Mouse (Mus musculus) liver, embryonic 13.5 days (tissue): Measurements from ENCODE around the gene Celf2. TPM values are rescaled to one million over a fixed set of nuclear protein-coding genes. Genes with fewer than 3 reads are reported as not detected.

ENCODE experiments used
- ATAC-seq: fragments of 200-750 bp; cut with Nextera tagmentation; 2 replicates; pipeline ENCODE4 v1.8.0; 2017; ENCODE audit warnings: low read depth, mild to moderate bottlenecking, moderate number of reproducible peaks, moderate library complexity
- DNase-seq: peaks from one replicate; pipeline ENCODE4 v3.0.0; 2022
- H3K27ac ChIP-seq: fragments of 300-500 bp; sonication (generic); 2 replicates; pipeline ENCODE4 v1.5.1; 2015; ENCODE audit warnings: moderate library complexity, mild to moderate bottlenecking, inconsistent platforms
- H3K27me3 ChIP-seq: fragments of 300-500 bp; sonication (generic); 2 replicates; pipeline ENCODE4 v1.6.1; 2015; ENCODE audit warnings: mild to moderate bottlenecking, inconsistent platforms
- H3K36me3 ChIP-seq: fragments of 300-500 bp; sonication (generic); 2 replicates; pipeline ENCODE4 v1.6.1; 2015; ENCODE audit warnings: mild to moderate bottlenecking, inconsistent platforms
- H3K4me1 ChIP-seq: fragments of 300-500 bp; sonication (generic); replicated peaks from 2 replicates; pipeline ENCODE4 v1.6.1; 2015; ENCODE audit warnings: inconsistent platforms
- H3K4me2 ChIP-seq: fragments of 300-500 bp; sonication (generic); 2 replicates; pipeline ENCODE4 v1.6.1; 2015; ENCODE audit warnings: inconsistent platforms, mild to moderate bottlenecking, moderate library complexity
- H3K4me3 ChIP-seq: fragments of 300-500 bp; sonication (generic); replicated peaks from 2 replicates; pipeline ENCODE4 v1.5.1; 2015; ENCODE audit warnings: mild to moderate bottlenecking, inconsistent platforms
- H3K9ac ChIP-seq: fragments of 300-500 bp; sonication (generic); 2 replicates; pipeline ENCODE4 v1.6.1; 2015; ENCODE audit warnings: mild to moderate bottlenecking, inconsistent platforms
- H3K9me3 ChIP-seq: fragments of 300-500 bp; sonication (generic); replicated peaks from 2 replicates; pipeline ENCODE4 v1.6.1; 2016; ENCODE audit warnings: inconsistent platforms
- WGBS: fragments of 180-500 bp; shearing (Covaris S2); methylation state at CpG from one replicate; pipeline ENCODE4 v1.1.7; 2015; ENCODE audit not compliant: insufficient replicate concordance; 5-methylcytosine and 5-hydroxymethylcytosine counted together
- polyA plus RNA-seq: library from polyadenylated mRNA; unstranded; fragments of >200 nt; fragmentation: Nextera tagmentation; extraction: Ambion mirVana; gene quantifications from 2 replicates; pipeline ENCODE4 v1.2.1, GENCODE M21; 2015

Celf2 gene
- polyA plus RNA-seq, 1 experiment from 2014 or later: 11.0 TPM

DNA sequence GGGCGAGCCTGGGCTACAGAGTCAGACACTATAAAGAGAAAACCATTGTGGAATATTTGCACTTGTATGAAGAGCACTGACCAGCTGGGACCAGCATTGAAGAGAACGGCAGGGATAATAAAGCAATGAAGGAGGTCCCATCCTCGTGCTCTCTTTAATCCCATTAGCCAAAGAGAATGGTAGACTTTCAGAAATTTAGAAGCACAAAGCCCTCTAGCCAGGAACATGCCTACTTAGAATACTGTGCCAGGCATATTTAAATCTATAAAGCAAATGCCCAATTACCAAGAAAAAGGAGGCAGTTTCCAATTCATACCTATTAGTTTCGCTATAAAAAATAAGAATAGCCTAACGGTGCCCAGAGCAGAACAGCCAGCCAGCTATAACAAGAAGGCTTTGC lies 583.9 kb downstream of the Celf2 start:
- no peak overlapping the region for H3K27ac ChIP-seq
- no peak for DNase-seq
- no peaks in the 10 kb centered on the region for H3K9me3 ChIP-seq
- WGBS: 67% methylated on average over 5 of the region's 5 CpGs
- no peak for ATAC-seq
- no peak overlapping the region for H3K4me2 ChIP-seq
- H3K27me3 ChIP-seq: no peaks in the 10 kb centered on the region
- H3K4me1 ChIP-seq: no peaks in the 10 kb centered on the region
- H3K4me3 ChIP-seq: no peak overlapping the region
- H3K36me3 ChIP-seq: no peaks in the 10 kb centered on the region
- no peak overlapping the region for H3K9ac ChIP-seq

- DNase-seq: no peak
- WGBS: 39% methylated on average over 15 of the region's 15 CpGs
These were observed 585.5 kb downstream of the Celf2 start for GRCm38 (mm10) chr2:6923738-6924474.

GRCm38 (mm10) chr2:6915386-6915785 lies 594.0 kb downstream of the Celf2 start:
- Histone ChIP-seq H3K4me3 (no peak overlapping the region), H3K4me2 (no peak overlapping the region), H3K9me3 (no peaks in the 10 kb centered on the region), H3K36me3 (no peaks in the 10 kb centered on the region), H3K27me3 (no peaks in the 10 kb centered on the region), H3K27ac (no peak overlapping the region), H3K9ac (no peak overlapping the region), H3K4me1 (no peaks in the 10 kb centered on the region)
- DNase-seq (no peak), ATAC-seq (no peak)
- 61% methylated on average over 4 of the region's 4 CpGs for WGBS

More at GRCm38 (mm10) chr2:6923738-6924474, 585.5 kb downstream of the Celf2 start:
- Histone ChIP-seq H3K4me1 (no peaks in the 10 kb centered on the region), H3K9me3 (no peaks in the 10 kb centered on the region), H3K9ac (no peak overlapping the region), H3K4me2 (no peak overlapping the region), H3K27me3 (no peaks in the 10 kb centered on the region), H3K27ac (no peak overlapping the region), H3K36me3 (no peaks in the 10 kb centered on the region), H3K4me3 (no peak overlapping the region)
- ATAC-seq: no peak

GRCm38 (mm10) chr2:6913315-6913714 lies 596.0 kb downstream of the Celf2 start:
- H3K9me3 ChIP-seq: no peaks in the 10 kb centered on the region
- no peak overlapping the region for H3K27ac ChIP-seq
- no peak overlapping the region for H3K4me3 ChIP-seq
- WGBS: 82% methylated on average over 10 of the region's 10 CpGs
- H3K27me3 ChIP-seq: no peaks in the 10 kb centered on the region
- no peak overlapping the region for H3K4me2 ChIP-seq
- no peaks in the 10 kb centered on the region for H3K4me1 ChIP-seq
- ATAC-seq (no peak), DNase-seq (no peak)
- H3K9ac ChIP-seq: no peak overlapping the region
- H3K36me3 ChIP-seq: no peaks in the 10 kb centered on the region

DNA sequence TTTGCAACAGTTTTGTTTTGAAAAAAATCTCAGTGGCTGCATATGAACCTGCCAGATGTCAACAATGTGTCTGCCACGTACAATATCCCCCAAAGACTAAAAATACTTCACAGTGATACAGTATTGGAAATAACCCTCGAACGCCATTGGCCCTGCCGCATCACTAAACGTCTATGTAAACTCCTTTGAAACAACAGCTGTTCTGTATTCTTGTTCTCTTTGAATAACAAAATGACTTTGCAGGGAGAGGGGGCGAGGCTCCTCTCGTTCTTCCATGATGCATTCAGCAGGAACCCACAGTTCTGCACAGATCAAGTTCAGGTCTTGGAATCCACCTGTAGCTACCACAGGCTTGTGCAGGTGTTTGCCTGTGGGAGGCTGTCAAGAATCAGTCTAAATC lies 597.4 kb downstream of the Celf2 start:
- no peaks in the 10 kb centered on the region for H3K4me1 ChIP-seq
- no peak overlapping the region for H3K4me2 ChIP-seq
- H3K9me3 ChIP-seq: no peaks in the 10 kb centered on the region
- no peak overlapping the region for H3K9ac ChIP-seq
- no peaks in the 10 kb centered on the region for H3K27me3 ChIP-seq
- H3K36me3 ChIP-seq: no peaks in the 10 kb centered on the region
- DNase-seq (no peak), ATAC-seq (no peak)
- no peak overlapping the region for H3K4me3 ChIP-seq
- no peak overlapping the region for H3K27ac ChIP-seq
- 62% methylated on average over 7 of the region's 7 CpGs for WGBS

GRCm38 (mm10) chr2:6909921-6910320 lies 599.4 kb downstream of the Celf2 start:
- Histone ChIP-seq H3K27me3 (no peaks in the 10 kb centered on the region), H3K4me1 (no peaks in the 10 kb centered on the region), H3K9ac (no peak overlapping the region), H3K36me3 (no peaks in the 10 kb centered on the region), H3K4me2 (no peak overlapping the region), H3K9me3 (no peaks in the 10 kb centered on the region), H3K27ac (no peak overlapping the region), H3K4me3 (no peak overlapping the region)
- ATAC-seq: no peak
- DNase-seq: no peak
- 61% methylated on average over 7 of the region's 7 CpGs for WGBS

DNA sequence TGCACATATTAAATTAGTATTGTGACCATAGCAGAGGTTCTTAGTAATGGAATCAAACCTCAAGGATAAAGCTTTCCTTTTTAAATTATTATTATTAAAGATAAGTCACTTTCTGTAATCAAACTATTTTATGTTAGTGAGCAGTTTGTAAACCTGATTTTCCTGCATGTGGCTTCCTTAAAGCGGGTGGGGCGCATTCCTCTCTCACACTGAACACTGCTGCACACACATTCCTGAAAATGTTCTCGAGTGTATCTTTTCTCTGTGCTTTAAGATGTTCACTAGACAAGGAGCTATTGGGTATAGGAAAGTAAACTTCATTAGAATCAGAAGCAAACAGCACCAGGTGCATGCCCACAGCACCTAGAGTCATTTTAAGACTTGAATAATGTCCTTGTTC lies 605.0 kb downstream of the Celf2 start:
- 56% methylated on average over 3 of the region's 3 CpGs for WGBS
- no peaks in the 10 kb centered on the region for H3K4me1 ChIP-seq
- no peak overlapping the region for H3K4me3 ChIP-seq
- H3K9ac ChIP-seq: no peak overlapping the region
- no peak overlapping the region for H3K4me2 ChIP-seq
- ATAC-seq (no peak), DNase-seq (no peak)
- H3K27ac ChIP-seq: no peak overlapping the region
- H3K27me3 ChIP-seq: no peaks in the 10 kb centered on the region
- no peaks in the 10 kb centered on the region for H3K36me3 ChIP-seq
- no peaks in the 10 kb centered on the region for H3K9me3 ChIP-seq

GRCm38 (mm10) chr2:6903251-6903763 lies 606.1 kb downstream of the Celf2 start:
- DNase-seq (no peak), ATAC-seq (no peak)
- WGBS: 75% methylated on average over 4 of the region's 4 CpGs
- Histone ChIP-seq H3K27me3 (no peaks in the 10 kb centered on the region), H3K36me3 (no peaks in the 10 kb centered on the region), H3K27ac (no peak overlapping the region), H3K4me1 (no peaks in the 10 kb centered on the region), H3K9ac (no peak overlapping the region), H3K9me3 (no peaks in the 10 kb centered on the region), H3K4me2 (no peak overlapping the region), H3K4me3 (no peak overlapping the region)

- Histone ChIP-seq H3K27ac (no peak overlapping the region), H3K4me3 (no peak overlapping the region), H3K9ac (no peak overlapping the region), H3K4me1 (no peaks in the 10 kb centered on the region), H3K9me3 (no peaks in the 10 kb centered on the region), H3K36me3 (no peaks in the 10 kb centered on the region), H3K4me2 (no peak overlapping the region), H3K27me3 (no peaks in the 10 kb centered on the region)
- ATAC-seq: no peak
- DNase-seq: no peak
- 53% methylated on average over 1 of the region's 1 CpGs for WGBS
These were observed 612.5 kb downstream of the Celf2 start for GRCm38 (mm10) chr2:6896896-6897295.

DNA sequence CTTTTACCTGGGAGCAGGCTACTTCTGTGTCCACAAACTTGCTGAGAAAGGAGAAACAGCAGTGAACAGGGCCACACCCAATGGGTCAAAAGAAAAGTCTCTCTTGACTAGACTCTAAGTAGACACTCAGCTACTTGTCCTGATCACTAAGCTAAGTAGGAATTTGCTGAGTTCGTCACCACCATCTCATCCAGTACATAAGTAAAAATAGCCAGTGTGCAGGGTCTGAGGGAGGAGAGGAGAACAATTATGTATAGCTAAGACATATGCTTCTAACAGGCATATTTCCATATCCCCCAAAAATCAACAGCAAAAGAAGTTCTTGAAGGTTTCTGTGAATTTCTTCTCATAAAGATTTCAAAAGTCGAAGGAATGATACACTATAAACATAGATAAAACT lies 615.8 kb downstream of the Celf2 start:
- H3K4me3 ChIP-seq: no peak overlapping the region
- no peaks in the 10 kb centered on the region for H3K27me3 ChIP-seq
- H3K27ac ChIP-seq: no peak overlapping the region
- no peaks in the 10 kb centered on the region for H3K36me3 ChIP-seq
- H3K9me3 ChIP-seq: no peaks in the 10 kb centered on the region
- no peak overlapping the region for H3K9ac ChIP-seq
- WGBS: 41% methylated on average over 2 of the region's 2 CpGs
- H3K4me2 ChIP-seq: no peak overlapping the region
- DNase-seq: no peak
- no peaks in the 10 kb centered on the region for H3K4me1 ChIP-seq
- ATAC-seq: no peak

DNA sequence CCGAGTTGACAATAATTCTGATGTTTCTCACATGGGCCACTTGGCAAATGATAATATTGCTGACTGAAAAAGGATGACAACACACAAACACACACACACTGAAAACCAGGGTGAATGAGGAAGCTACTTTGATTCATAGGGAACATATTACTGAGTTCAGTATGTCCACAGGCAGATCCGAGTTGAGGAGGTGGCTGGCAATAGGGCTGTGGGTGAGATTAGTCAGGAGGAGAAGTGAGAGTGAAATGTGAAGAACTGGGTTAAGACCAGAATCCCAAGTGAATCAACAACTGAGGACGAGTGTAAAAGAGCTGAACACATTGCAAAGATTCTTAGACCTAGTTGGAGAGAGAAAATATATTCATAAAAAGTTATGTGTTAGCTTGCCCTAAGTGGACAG lies 616.3 kb downstream of the Celf2 start:
- no peak overlapping the region for H3K4me3 ChIP-seq
- no peaks in the 10 kb centered on the region for H3K4me1 ChIP-seq
- H3K27ac ChIP-seq: no peak overlapping the region
- no peak overlapping the region for H3K9ac ChIP-seq
- WGBS: 42% methylated on average over 3 of the region's 3 CpGs
- no peak overlapping the region for H3K4me2 ChIP-seq
- H3K36me3 ChIP-seq: no peaks in the 10 kb centered on the region
- DNase-seq (no peak), ATAC-seq (no peak)
- H3K9me3 ChIP-seq: no peaks in the 10 kb centered on the region
- H3K27me3 ChIP-seq: no peaks in the 10 kb centered on the region
